Mouse (Mus musculus) stomach, embryonic 14.5 days (tissue): Measurements from ENCODE around the gene Fbxo46. TPM values are rescaled to one million over a fixed set of nuclear protein-coding genes. Genes with fewer than 3 reads are reported as not detected.

Source experiments
- ATAC-seq: fragments of 200-750 bp; cut with Nextera tagmentation; 2 replicates; pipeline ENCODE4 v1.8.0; 2017; ENCODE audit warnings: low read depth, moderate TSS enrichment; ENCODE audit not compliant: insufficient number of reproducible peaks, insufficient read depth, low FRiP score
- H3K27ac ChIP-seq: fragments of 300-500 bp; sonication (generic); 2 replicates; pipeline ENCODE4 v1.5.1; 2014; ENCODE audit warnings: mild to moderate bottlenecking, low read length, moderate library complexity, mixed read lengths
- H3K27me3 ChIP-seq: fragments of 300-500 bp; sonication (generic); 2 replicates; pipeline ENCODE4 v1.6.1; 2014; ENCODE audit warnings: low read length, control low read depth, mixed read lengths; ENCODE audit not compliant: control insufficient read depth, insufficient read depth
- H3K36me3 ChIP-seq: fragments of 300-500 bp; sonication (generic); 2 replicates; pipeline ENCODE4 v1.6.1; 2014; ENCODE audit warnings: mild to moderate bottlenecking, control low read depth, low read length, moderate library complexity, mixed read lengths; ENCODE audit not compliant: control insufficient read depth, insufficient read depth
- H3K4me1 ChIP-seq: fragments of 300-500 bp; sonication (generic); 2 replicates; pipeline ENCODE4 v1.6.1; 2014; ENCODE audit warnings: low read length, control low read depth, mixed read lengths; ENCODE audit not compliant: control insufficient read depth, insufficient read depth
- H3K4me2 ChIP-seq: fragments of 300-500 bp; sonication (generic); replicated peaks from 2 replicates; pipeline ENCODE4 v1.6.1; 2014; ENCODE audit warnings: low read depth, low read length, control low read depth
- H3K4me3 ChIP-seq: fragments of 300-500 bp; sonication (generic); 2 replicates; pipeline ENCODE4 v1.5.1; 2014; ENCODE audit warnings: low read depth, low read length, control low read depth
- H3K9ac ChIP-seq: fragments of 300-500 bp; sonication (generic); replicated peaks from 2 replicates; pipeline ENCODE4 v1.6.1; 2014; ENCODE audit warnings: low read depth, mild to moderate bottlenecking, control low read depth, low read length, moderate library complexity, mixed read lengths
- H3K9me3 ChIP-seq: fragments of 300-500 bp; sonication (generic); 2 replicates; pipeline ENCODE4 v1.6.1; 2016; ENCODE audit warnings: low read depth, low read length, control low read depth; ENCODE audit not compliant: control insufficient read depth
- WGBS: fragments of 180-500 bp; shearing (Covaris S2); extraction: QIAGEN DNeasy Blood & Tissue Kit; methylation state at CpG from one replicate; pipeline ENCODE4 v1.1.7; 2014; 5-methylcytosine and 5-hydroxymethylcytosine counted together
- polyA plus RNA-seq: library from polyadenylated mRNA; unstranded; fragments of >200 nt; fragmentation: Nextera tagmentation; extraction: Ambion mirVana; gene quantifications from 2 replicates; pipeline ENCODE4 v1.2.1, GENCODE M21; 2014

The Fbxo46 gene
- polyA plus RNA-seq, 1 experiment from 2014 or later = 9.1 TPM

- Histone ChIP-seq H3K9ac (no peak overlapping the region), H3K27ac (no peak overlapping the region), H3K27me3 (no peaks in the 10 kb centered on the region), H3K4me1 (no peaks in the 10 kb centered on the region), H3K4me2 (no peak overlapping the region), H3K36me3 (no peaks in the 10 kb centered on the region), H3K4me3 (no peak overlapping the region), H3K9me3 (no peaks in the 10 kb centered on the region)
- ATAC-seq = no peak
- WGBS = 81% methylated on average over 2 of the region's 2 CpGs
These were observed 15.2 kb upstream of the Fbxo46 start for GRCm38 (mm10) chr7:19104486-19104885.

DNA sequence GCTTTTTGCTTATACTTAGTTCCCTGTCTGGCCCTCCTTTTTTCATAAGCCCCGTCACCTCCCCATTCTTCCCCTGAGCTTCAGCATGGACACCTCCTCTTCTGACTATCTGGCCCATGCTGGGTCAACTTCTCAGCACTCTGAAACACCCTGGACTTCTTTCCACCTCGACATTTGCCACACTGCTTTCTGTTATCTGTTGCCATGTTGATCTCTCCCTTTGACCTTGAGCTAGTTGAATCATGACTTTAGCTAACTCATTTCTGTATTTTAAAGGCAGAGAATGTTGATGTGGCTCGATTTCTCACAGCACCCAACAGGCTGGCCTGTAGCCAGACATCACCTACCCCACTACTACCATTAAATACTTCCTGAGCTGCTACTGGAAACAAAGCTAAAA lies 12.2 kb upstream of the Fbxo46 start:
- Histone ChIP-seq H3K27me3 (no peaks in the 10 kb centered on the region), H3K4me2 (no peak overlapping the region), H3K4me1 (no peaks in the 10 kb centered on the region), H3K36me3 (no peaks in the 10 kb centered on the region), H3K4me3 (no peak overlapping the region), H3K9me3 (no peaks in the 10 kb centered on the region), H3K27ac (no peak overlapping the region), H3K9ac (no peak overlapping the region)
- no peak for ATAC-seq
- WGBS = 52% methylated on average over 3 of the region's 3 CpGs

GRCm38 (mm10) chr7:19109565-19109964 lies 10.1 kb upstream of the Fbxo46 start:
- Histone ChIP-seq H3K9me3 (no peaks in the 10 kb centered on the region), H3K4me3 (no peak overlapping the region)
- 78% methylated on average over 1 of the region's 1 CpGs for WGBS

GRCm38 (mm10) chr7:19118028-19118771 lies 1.5 kb upstream of the Fbxo46 start, which contains the start of gene Gm4969:
Gene Gm4969 (minus strand): TSS chr7:19118368.
- WGBS = 23% methylated on average over 64 of the region's 64 CpGs
- H3K27me3 ChIP-seq = no peaks in the 10 kb centered on the region
- peaks cover 4% of the 10 kb centered on the region; the same call in 1 of the 2 replicates for H3K9me3 ChIP-seq
- ATAC-seq = peak; percentile 10; the same call in 1 of the 2 replicates
- H3K4me3 ChIP-seq = peak within 1 kb of the TSS; percentile 26
- no peaks in the 10 kb centered on the region for H3K36me3 ChIP-seq
- H3K9ac ChIP-seq = no peak within 1 kb of the TSS
- peaks cover 16% of the 10 kb centered on the region; the same call in 1 of the 2 replicates for H3K4me1 ChIP-seq
- no peak within 1 kb of the TSS for H3K27ac ChIP-seq
- peak within 1 kb of the TSS; percentile 39 for H3K4me2 ChIP-seq

More at GRCm38 (mm10) chr7:19109565-19109964, 10.1 kb upstream of the Fbxo46 start:
- Histone ChIP-seq H3K27me3 (no peaks in the 10 kb centered on the region), H3K4me2 (no peak overlapping the region), H3K36me3 (no peaks in the 10 kb centered on the region), H3K4me1 (no peaks in the 10 kb centered on the region), H3K27ac (no peak overlapping the region), H3K9ac (no peak overlapping the region)
- ATAC-seq = no peak

GRCm38 (mm10) chr7:19119083-19119482 lies 576 bp upstream of the Fbxo46 start:
- peak; percentile 12 for ATAC-seq
- Histone ChIP-seq H3K27me3 (no peaks in the 10 kb centered on the region), H3K4me1 (peaks cover 16% of the 10 kb centered on the region; the same call in 1 of the 2 replicates), H3K9ac (no peak overlapping the region), H3K4me3 (no peak overlapping the region), H3K4me2 (no peak overlapping the region), H3K36me3 (no peaks in the 10 kb centered on the region), H3K27ac (no peak overlapping the region), H3K9me3 (peaks cover 4% of the 10 kb centered on the region; the same call in 1 of the 2 replicates)
- WGBS = 90% methylated on average over 8 of the region's 8 CpGs

- no peak overlapping the region for H3K4me3 ChIP-seq
- WGBS = 88% methylated on average over 4 of the region's 4 CpGs
- peaks cover 16% of the 10 kb centered on the region; the same call in 1 of the 2 replicates for H3K4me1 ChIP-seq
- H3K27me3 ChIP-seq = no peaks in the 10 kb centered on the region
- H3K9me3 ChIP-seq = peaks cover 4% of the 10 kb centered on the region; the same call in 1 of the 2 replicates
- no peak for ATAC-seq
- H3K4me2 ChIP-seq = no peak overlapping the region
- H3K36me3 ChIP-seq = no peaks in the 10 kb centered on the region
- H3K9ac ChIP-seq = no peak overlapping the region
- H3K27ac ChIP-seq = no peak overlapping the region
These were observed 2.0 kb downstream of the Fbxo46 start for GRCm38 (mm10) chr7:19121686-19122085.

GRCm38 (mm10) chr7:19124713-19125112 lies 5.1 kb downstream of the Fbxo46 start:
- Histone ChIP-seq H3K4me1 (peaks cover 9% of the 10 kb centered on the region; the same call in 1 of the 2 replicates), H3K4me2 (no peak overlapping the region), H3K4me3 (no peak overlapping the region), H3K9me3 (no peaks in the 10 kb centered on the region), H3K27me3 (no peaks in the 10 kb centered on the region), H3K9ac (no peak overlapping the region), H3K27ac (no peak overlapping the region), H3K36me3 (no peaks in the 10 kb centered on the region; the same call in 1 of the 2 replicates)
- 92% methylated on average over 6 of the region's 6 CpGs for WGBS
- ATAC-seq = no peak

- no peak overlapping the region for H3K4me3 ChIP-seq
- H3K27ac ChIP-seq = no peak overlapping the region
- no peaks in the 10 kb centered on the region; the same call in 1 of the 2 replicates for H3K36me3 ChIP-seq
- H3K27me3 ChIP-seq = no peaks in the 10 kb centered on the region
- H3K4me1 ChIP-seq = no peaks in the 10 kb centered on the region
- WGBS = 81% methylated on average over 5 of the region's 5 CpGs
- H3K4me2 ChIP-seq = no peak overlapping the region
- no peaks in the 10 kb centered on the region for H3K9me3 ChIP-seq
- no peak for ATAC-seq
- no peak overlapping the region for H3K9ac ChIP-seq
These were observed 8.1 kb downstream of the Fbxo46 start for GRCm38 (mm10) chr7:19127744-19128143.
